Mouse (Mus musculus) megakaryocyte, embryonic 14.5 days (primary cell): ENCODE data around the gene Ppp1r26.

ENCODE experiments used
- FLI1 ChIP-seq: IDR thresholded peaks from 2 replicates; pipeline ENCODE4 v1.6.1; 2012; ENCODE audit warnings: low read length, inconsistent platforms, mixed read lengths
- GATA1 ChIP-seq: IDR thresholded peaks from 3 replicates; pipeline ENCODE4 v1.6.1; 2012; ENCODE audit warnings: mixed read lengths, low read length, inconsistent platforms, borderline replicate concordance

GRCm38 (mm10) chr2:28401647-28402046, 45.0 kb upstream of the Ppp1r26 start:
- no peak for TF ChIP-seq GATA1
- no peak for TF ChIP-seq FLI1
